ENCODE assay signal across 19 mouse cellular contexts in genomic region chr6:118870241-118870841, GRCm38 (mm10).
DNase-seq lines count a peak whose midpoint lies in the region; ATAC-seq and TF ChIP-seq lines count a peak whose summit lies in the region.
"Had no signal": no experiment of that assay in that cellular context is flagged by ENCODE, and none has a peak within 500 bp of the region (broad histone marks: within the 10 kb centered on the region; RNA-seq: fewer than 3 reads in every experiment).

No protein-coding gene starts in this region.

- TF ChIP-seq POLR2A in lung, adult 2 months (IDR thresholded peaks at IDR 0.05; ENCODE audit: borderline replicate concordance, extremely low read depth, low read depth, low read length), result no peak

- H3K27me3 ChIP-seq in forebrain, postnatal 0 days (ENCODE audit: insufficient read depth, low read length), result no peaks in the 10 kb centered on the region
- no peaks in the 10 kb centered on the region for H3K27me3 ChIP-seq in forebrain, embryonic 14.5 days (replicated peaks; ENCODE audit: control insufficient read depth, insufficient read depth, low read length)
- H3K27me3 ChIP-seq: embryonic facial prominence, embryonic 12.5 days; kidney, embryonic 15.5 days; neural tube, embryonic 13.5 days had no signal

- peak; percentile 27; the same call in 1 of the 2 replicates for ATAC-seq in forebrain, postnatal 0 days
- ATAC-seq in forebrain, embryonic 14.5 days, result no peak
- ATAC-seq in cerebellum, adult (ENCODE audit: insufficient number of reproducible peaks, low FRiP score, low TSS enrichment), result 0 out of 2 replicates have a peak, but pooled peaks have one; percentile 46
- ATAC-seq: hindbrain, postnatal 0 days; intestine, postnatal 0 days had no signal

- no peak overlapping the region for H3K4me3 ChIP-seq in forebrain, postnatal 0 days (ENCODE audit: low read depth, low read length)
- no peak overlapping the region for H3K4me3 ChIP-seq in forebrain, embryonic 14.5 days (ENCODE audit: low read depth, low read length)
- H3K4me3 ChIP-seq in lung, adult 2 months (replicated peaks; ENCODE audit: extremely low read depth, low read depth, low read length), result no peak overlapping the region
- H3K4me3 ChIP-seq: embryonic facial prominence, embryonic 12.5 days; erythroblast, embryonic 14.5 days; hindbrain, embryonic 10.5 days; kidney, embryonic 15.5 days; neural tube, embryonic 13.5 days had no signal

- no peaks in the 10 kb centered on the region for H3K9me3 ChIP-seq in forebrain, postnatal 0 days (ENCODE audit: low read length)
- H3K9me3 ChIP-seq in forebrain, embryonic 14.5 days (replicated peaks; ENCODE audit: control insufficient read depth, low read length), result no peaks in the 10 kb centered on the region
- H3K9me3 ChIP-seq: embryonic facial prominence, embryonic 12.5 days; hindbrain, embryonic 10.5 days; kidney, embryonic 15.5 days; megakaryocyte, embryonic 14.5 days; neural tube, embryonic 13.5 days had no signal

- DNase-seq in forebrain, postnatal 0 days, result no peak
- no peak for DNase-seq in forebrain, embryonic 14.5 days (ENCODE audit: low spot score)
- peak; percentile 79 for DNase-seq in cerebellum, adult 9-10 months
- peak; percentile 25 for DNase-seq in fat pad, adult 2 months (ENCODE audit: extremely low read depth, low read depth, low spot score)
- DNase-seq in right cerebral cortex, adult 2 months (ENCODE audit: low spot score in 2 of 2), result no peak
- no peak for DNase-seq in lung, adult 2 months
- DNase-seq: B cell, adult 2 months; midbrain, embryonic 14.5 days; thymus, adult 2 months had no signal

- H3K27ac ChIP-seq in forebrain, postnatal 0 days (ENCODE audit: low read depth, low read length), result no peak overlapping the region
- H3K27ac ChIP-seq in forebrain, embryonic 14.5 days (ENCODE audit: low read depth, low read length), result no peak overlapping the region
- H3K27ac ChIP-seq: embryonic facial prominence, embryonic 12.5 days; hindbrain, embryonic 10.5 days; hindbrain, postnatal 0 days; kidney, embryonic 15.5 days; liver, embryonic 14.5 days; neural tube, embryonic 13.5 days had no signal

- H3K4me2 ChIP-seq in forebrain, postnatal 0 days (ENCODE audit: low read depth), result no peak overlapping the region
- H3K4me2 ChIP-seq in forebrain, embryonic 14.5 days (ENCODE audit: low read length), result no peak overlapping the region
- H3K4me2 ChIP-seq: embryonic facial prominence, embryonic 12.5 days; kidney, embryonic 15.5 days; neural tube, embryonic 13.5 days had no signal

- H3K4me1 ChIP-seq in forebrain, postnatal 0 days (ENCODE audit: insufficient read depth), result peaks cover 6% of the 10 kb centered on the region
- no peaks in the 10 kb centered on the region for H3K4me1 ChIP-seq in forebrain, embryonic 14.5 days (ENCODE audit: control insufficient read depth, insufficient read depth, low read length)
- H3K4me1 ChIP-seq in lung, adult 2 months (ENCODE audit: control insufficient read depth, insufficient read depth, low read length), result peaks cover 3% of the 10 kb centered on the region; the same call in 1 of the 2 replicates
- H3K4me1 ChIP-seq: kidney, embryonic 15.5 days had no signal

- H3K9ac ChIP-seq in forebrain, postnatal 0 days, result no peak overlapping the region
- no peak overlapping the region for H3K9ac ChIP-seq in forebrain, embryonic 14.5 days (ENCODE audit: low read length)
- H3K9ac ChIP-seq: embryonic facial prominence, embryonic 12.5 days; kidney, embryonic 15.5 days; liver, embryonic 14.5 days; neural tube, embryonic 13.5 days had no signal

- 59% methylated on average over 7 of the region's 7 CpGs for WGBS in forebrain, postnatal 0 days
- WGBS in forebrain, embryonic 14.5 days, result 65% methylated on average over 7 of the region's 7 CpGs
- 63% methylated on average over 7 of the region's 7 CpGs for WGBS in lung, adult 2 months

- H3K36me3 ChIP-seq in forebrain, postnatal 0 days (ENCODE audit: insufficient read depth), result no peaks in the 10 kb centered on the region
- H3K36me3 ChIP-seq in forebrain, embryonic 14.5 days (ENCODE audit: control insufficient read depth, insufficient read depth, low read length), result no peaks in the 10 kb centered on the region
- H3K36me3 ChIP-seq: embryonic facial prominence, embryonic 12.5 days; hindbrain, embryonic 10.5 days; kidney, embryonic 15.5 days; neural tube, embryonic 13.5 days had no signal

- no peak for TF ChIP-seq CTCF in forebrain, postnatal 0 days (IDR thresholded peaks at IDR 0.05; ENCODE audit: low read depth)
- no peak for TF ChIP-seq CTCF in lung, adult 2 months (IDR thresholded peaks at IDR 0.05; ENCODE audit: insufficient read depth, low read length)

Comparison
In these comparisons a context has a peak if more than half of its experiments do, and no peak if none do; other contexts are left out.
1. DNase-seq: peak in cerebellum, adult 9-10 months (single experiment) and fat pad, adult 2 months (single experiment); none in forebrain, postnatal 0 days (single experiment), forebrain, embryonic 14.5 days (single experiment), right cerebral cortex, adult 2 months (0 of 2) and lung, adult 2 months (single experiment).